Mouse (Mus musculus) embryonic facial prominence, embryonic 11.5 days (tissue): ENCODE data around the gene Islr. TPM values are rescaled to one million over a fixed set of nuclear protein-coding genes. Genes with fewer than 3 reads are reported as not detected.

Source experiments
- ATAC-seq: fragments of 200-750 bp; cut with Nextera tagmentation; replicated peaks from 2 replicates; pipeline ENCODE4 v1.8.0; 2017; ENCODE audit warnings: low read depth; ENCODE audit not compliant: insufficient number of reproducible peaks, low FRiP score, low TSS enrichment
- DNase-seq: peaks from one replicate; pipeline ENCODE4 v3.0.0-alpha.2; 2015; ENCODE audit warnings: low spot score
- H3K27ac ChIP-seq: fragments of 300-500 bp; sonication (generic); replicated peaks from 2 replicates; pipeline ENCODE4 v1.5.1; 2014; ENCODE audit warnings: mild to moderate bottlenecking, low read depth, low read length, control low read depth
- H3K27me3 ChIP-seq: fragments of 300-500 bp; sonication (generic); 2 replicates; pipeline ENCODE4 v1.6.1; 2014; ENCODE audit warnings: mild to moderate bottlenecking, low read length, moderate library complexity, mixed read lengths; ENCODE audit not compliant: control insufficient read depth, insufficient read depth
- H3K36me3 ChIP-seq: fragments of 300-500 bp; sonication (generic); replicated peaks from 2 replicates; pipeline ENCODE4 v1.6.1; 2014; ENCODE audit warnings: low read depth, mild to moderate bottlenecking, low read length, moderate library complexity, mixed read lengths; ENCODE audit not compliant: control insufficient read depth, insufficient read depth
- H3K4me1 ChIP-seq: fragments of 300-500 bp; sonication (generic); 2 replicates; pipeline ENCODE4 v1.6.1; 2014; ENCODE audit warnings: low read length, mixed read lengths; ENCODE audit not compliant: control insufficient read depth, insufficient read depth
- H3K4me2 ChIP-seq: fragments of 300-500 bp; sonication (generic); 2 replicates; pipeline ENCODE4 v1.6.1; 2014; ENCODE audit warnings: low read depth, mild to moderate bottlenecking, control low read depth, low read length, moderate library complexity
- H3K4me3 ChIP-seq: fragments of 300-500 bp; sonication (generic); 2 replicates; pipeline ENCODE4 v1.5.1; 2014; ENCODE audit warnings: low read depth, low read length, control low read depth
- H3K9ac ChIP-seq: fragments of 300-500 bp; sonication (generic); replicated peaks from 2 replicates; pipeline ENCODE4 v1.6.1; 2014; ENCODE audit warnings: mild to moderate bottlenecking, control low read depth, low read length
- H3K9me3 ChIP-seq: fragments of 300-500 bp; sonication (generic); replicated peaks from 2 replicates; pipeline ENCODE4 v1.6.1; 2016; ENCODE audit warnings: mild to moderate bottlenecking, low read length, inconsistent platforms, mixed read lengths; ENCODE audit not compliant: control insufficient read depth
- WGBS: fragments of 180-500 bp; shearing (Covaris S2); extraction: QIAGEN DNeasy Blood & Tissue Kit; methylation state at CpG from one replicate; pipeline ENCODE4 v1.1.7; 2014; 5-methylcytosine and 5-hydroxymethylcytosine counted together
- polyA plus RNA-seq: library from polyadenylated mRNA; unstranded; fragments of >200 nt; fragmentation: Nextera tagmentation; extraction: Ambion mirVana; gene quantifications from 2 replicates; pipeline ENCODE4 v1.2.1, GENCODE M21; 2014

The Islr gene
- polyA plus RNA-seq, 1 experiment from 2014 or later: 24.6 TPM

GRCm38 (mm10) chr9:58131735-58132134 lies 72.4 kb downstream of the Islr start:
- no peaks in the 10 kb centered on the region for H3K9me3 ChIP-seq
- H3K9ac ChIP-seq: peak overlapping the region; percentile 18; the same call in 1 of the 2 replicates
- DNase-seq: no peak
- no peak for ATAC-seq
- no peak overlapping the region for H3K4me2 ChIP-seq
- H3K4me1 ChIP-seq: peaks cover 19% of the 10 kb centered on the region
- H3K27ac ChIP-seq: no peak overlapping the region
- WGBS: 72% methylated on average over 7 of the region's 7 CpGs
- H3K4me3 ChIP-seq: no peak overlapping the region
- H3K27me3 ChIP-seq: no peaks in the 10 kb centered on the region
- H3K36me3 ChIP-seq: no peaks in the 10 kb centered on the region

- DNase-seq (no peak), ATAC-seq (no peak)
- Histone ChIP-seq H3K36me3 (no peaks in the 10 kb centered on the region), H3K9ac (no peak overlapping the region), H3K27me3 (no peaks in the 10 kb centered on the region), H3K27ac (no peak overlapping the region), H3K9me3 (no peaks in the 10 kb centered on the region), H3K4me3 (no peak overlapping the region), H3K4me2 (0 out of 2 replicates have a peak overlapping the region, but pooled peaks have one; percentile 6), H3K4me1 (peaks cover 17% of the 10 kb centered on the region)
- whole genome bisulfite sequencing: 45% methylated on average over 3 of the region's 3 CpGs
Measured at GRCm38 (mm10) chr9:58130909-58131308, 73.2 kb downstream of the Islr start.

- Histone ChIP-seq H3K9me3 (no peaks in the 10 kb centered on the region), H3K4me1 (peaks cover 12% of the 10 kb centered on the region), H3K4me3 (peak overlapping the region; percentile 24), H3K4me2 (peak overlapping the region; percentile 38), H3K27me3 (no peaks in the 10 kb centered on the region), H3K27ac (peak overlapping the region; percentile 68), H3K9ac (peak overlapping the region; percentile 60), H3K36me3 (no peaks in the 10 kb centered on the region)
- ATAC-seq (no peak), DNase-seq (peak; percentile 41)
- WGBS: 9% methylated on average over 8 of the region's 8 CpGs
Measured at GRCm38 (mm10) chr9:58129508-58129907, 74.6 kb downstream of the Islr start.

- peak overlapping the region; percentile 38 for H3K4me2 ChIP-seq
- H3K9ac ChIP-seq: peak overlapping the region; percentile 60
- no peaks in the 10 kb centered on the region for H3K27me3 ChIP-seq
- peak overlapping the region; percentile 68 for H3K27ac ChIP-seq
- H3K4me1 ChIP-seq: peaks cover 12% of the 10 kb centered on the region
- H3K4me3 ChIP-seq: peak overlapping the region; percentile 24
- H3K9me3 ChIP-seq: no peaks in the 10 kb centered on the region
- H3K36me3 ChIP-seq: no peaks in the 10 kb centered on the region
- under 1% methylated on average over 13 of the region's 13 CpGs for WGBS
- DNase-seq: peak; percentile 78
- peak; percentile 58; the same call in 1 of the 2 replicates for ATAC-seq
Measured at GRCm38 (mm10) chr9:58128926-58129413, 75.1 kb downstream of the Islr start.

- Histone ChIP-seq H3K36me3 (no peaks in the 10 kb centered on the region), H3K27me3 (no peaks in the 10 kb centered on the region), H3K27ac (no peak overlapping the region), H3K9me3 (no peaks in the 10 kb centered on the region), H3K4me1 (peaks cover 8% of the 10 kb centered on the region), H3K4me3 (no peak overlapping the region), H3K9ac (no peak overlapping the region), H3K4me2 (no peak overlapping the region)
- 10% methylated on average over 4 of the region's 4 CpGs for WGBS
- no peak for ATAC-seq
- DNase-seq: peak; percentile 60
Measured at GRCm38 (mm10) chr9:58125811-58126210, 78.3 kb downstream of the Islr start.

GRCm38 (mm10) chr9:58125085-58125484 lies 79.0 kb downstream of the Islr start:
- ATAC-seq (no peak), DNase-seq (no peak)
- Histone ChIP-seq H3K27ac (no peak overlapping the region), H3K9me3 (no peaks in the 10 kb centered on the region), H3K9ac (no peak overlapping the region), H3K4me1 (peaks cover 7% of the 10 kb centered on the region), H3K27me3 (no peaks in the 10 kb centered on the region), H3K36me3 (no peaks in the 10 kb centered on the region), H3K4me3 (no peak overlapping the region), H3K4me2 (no peak overlapping the region)
- 45% methylated on average over 3 of the region's 3 CpGs for WGBS

GRCm38 (mm10) chr9:58118671-58119070 lies 85.4 kb downstream of the Islr start, which contains the start of gene Ccdc33:
Gene Ccdc33 (minus strand): TSS chr9:58118823.
- DNase-seq (no peak), ATAC-seq (no peak)
- Histone ChIP-seq H3K4me3 (no peak within 1 kb of the TSS), H3K4me1 (peaks cover 20% of the 10 kb centered on the region), H3K27me3 (0 out of 2 replicates have a peak, but pooled peaks cover 2% of the 10 kb centered on the region), H3K4me2 (no peak within 1 kb of the TSS), H3K9me3 (no peaks in the 10 kb centered on the region), H3K9ac (no peak within 1 kb of the TSS), H3K36me3 (no peaks in the 10 kb centered on the region), H3K27ac (no peak within 1 kb of the TSS)
- 27% methylated on average over 2 of the region's 2 CpGs for WGBS

- H3K4me3 ChIP-seq: no peak overlapping the region
- DNase-seq (no peak), ATAC-seq (no peak)
- peaks cover 21% of the 10 kb centered on the region for H3K4me1 ChIP-seq
- no peaks in the 10 kb centered on the region for H3K9me3 ChIP-seq
- H3K36me3 ChIP-seq: no peaks in the 10 kb centered on the region
- 29% methylated on average over 7 of the region's 7 CpGs for WGBS
- H3K27me3 ChIP-seq: 0 out of 2 replicates have a peak, but pooled peaks cover 2% of the 10 kb centered on the region
- 0 out of 2 replicates have a peak overlapping the region, but pooled peaks have one; percentile 52 for H3K27ac ChIP-seq
- no peak overlapping the region for H3K4me2 ChIP-seq
- peak overlapping the region; percentile 28; the same call in 1 of the 2 replicates for H3K9ac ChIP-seq
Measured at GRCm38 (mm10) chr9:58116024-58116651, 88.0 kb downstream of the Islr start.
